Mouse (Mus musculus) stomach, postnatal 0 days (tissue): ENCODE data around the gene Slf2. TPM values are rescaled to one million over a fixed set of nuclear protein-coding genes. Genes with fewer than 3 reads are reported as not detected.

Source experiments
- ATAC-seq: fragments of 200-750 bp; cut with Nextera tagmentation; 2 replicates; pipeline ENCODE4 v1.8.0; 2017; ENCODE audit not compliant: low FRiP score, low TSS enrichment
- DNase-seq: peaks from one replicate; pipeline ENCODE4 v3.0.0-alpha.2; 2016; ENCODE audit warnings: low spot score
- H3K27ac ChIP-seq: fragments of 300-500 bp; sonication (generic); replicated peaks from 2 replicates; pipeline ENCODE4 v1.5.1; 2014; ENCODE audit warnings: mild to moderate bottlenecking, control low read depth
- H3K27me3 ChIP-seq: fragments of 300-500 bp; sonication (generic); 2 replicates; pipeline ENCODE4 v1.6.1; 2014; ENCODE audit warnings: low read length; ENCODE audit not compliant: control insufficient read depth, insufficient read depth
- H3K36me3 ChIP-seq: fragments of 300-500 bp; sonication (generic); 2 replicates; pipeline ENCODE4 v1.6.1; 2014; ENCODE audit warnings: low read length, mixed read lengths; ENCODE audit not compliant: control insufficient read depth, insufficient read depth
- H3K4me1 ChIP-seq: fragments of 300-500 bp; sonication (generic); replicated peaks from 2 replicates; pipeline ENCODE4 v1.6.1; 2014; ENCODE audit warnings: antibody characterized with exemption; ENCODE audit not compliant: control insufficient read depth, insufficient read depth
- H3K4me2 ChIP-seq: fragments of 300-500 bp; sonication (generic); replicated peaks from 2 replicates; pipeline ENCODE4 v1.6.1; 2014; ENCODE audit warnings: low read depth, mild to moderate bottlenecking, control low read depth, moderate library complexity
- H3K4me3 ChIP-seq: fragments of 300-500 bp; sonication (generic); 2 replicates; pipeline ENCODE4 v1.5.1; 2014; ENCODE audit warnings: low read depth, low read length, control low read depth
- H3K9ac ChIP-seq: fragments of 300-500 bp; sonication (generic); 2 replicates; pipeline ENCODE4 v1.6.1; 2014; ENCODE audit warnings: mild to moderate bottlenecking, low read length, control low read depth, mixed read lengths
- H3K9me3 ChIP-seq: fragments of 300-500 bp; sonication (generic); 2 replicates; pipeline ENCODE4 v1.6.1; 2016; ENCODE audit warnings: low read length; ENCODE audit not compliant: control insufficient read depth
- CTCF ChIP-seq: IDR thresholded peaks from 2 replicates; pipeline ENCODE4 v1.5.1; 2016; ENCODE audit warnings: antibody characterized with exemption, low read depth, mild to moderate bottlenecking, moderate library complexity
- EP300 ChIP-seq: optimal IDR thresholded peaks from 2 replicates; pipeline ENCODE3; 2016; ENCODE audit warnings: antibody characterized with exemption
- WGBS: fragments of 180-500 bp; shearing (Covaris S2); extraction: QIAGEN DNeasy Blood & Tissue Kit; methylation state at CpG from one replicate; pipeline ENCODE4 v1.1.7; 2014; 5-methylcytosine and 5-hydroxymethylcytosine counted together
- polyA plus RNA-seq: library from polyadenylated mRNA; unstranded; fragments of >200 nt; fragmentation: Nextera tagmentation; extraction: Ambion mirVana; gene quantifications from 2 replicates; pipeline ENCODE4 v1.2.1, GENCODE M21; 2015

Slf2 gene
- polyA plus RNA-seq, 1 experiment from 2014 or later, result 9.3 TPM

DNA sequence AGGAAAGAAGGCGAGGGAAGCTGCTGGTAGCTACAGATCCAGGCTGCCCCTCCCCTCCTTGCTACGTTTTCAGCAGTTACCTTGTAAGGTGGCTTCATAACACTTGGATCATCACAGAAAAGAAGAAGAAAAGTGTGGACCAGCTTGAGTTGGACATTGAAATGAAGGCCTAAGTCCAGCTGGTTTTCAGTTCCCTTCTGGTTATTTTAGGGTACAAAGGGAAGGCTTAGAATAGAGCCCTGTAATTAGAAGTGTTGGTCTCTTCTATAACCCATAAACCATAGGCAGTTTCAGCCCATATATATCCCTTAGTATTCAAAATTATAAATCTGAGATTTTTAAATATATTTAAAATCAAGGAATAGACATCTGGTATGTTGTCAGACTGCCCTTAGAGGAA lies 49.8 kb downstream of the Slf2 start:
- Histone ChIP-seq H3K36me3 (peaks cover 14% of the 10 kb centered on the region; the same call in 1 of the 2 replicates), H3K4me2 (no peak overlapping the region), H3K4me3 (no peak overlapping the region), H3K9ac (no peak overlapping the region), H3K9me3 (no peaks in the 10 kb centered on the region), H3K4me1 (no peaks in the 10 kb centered on the region), H3K27me3 (no peaks in the 10 kb centered on the region), H3K27ac (no peak overlapping the region)
- 58% methylated on average over 2 of the region's 2 CpGs for WGBS
- ATAC-seq (no peak), DNase-seq (no peak)
- TF ChIP-seq EP300 (no peak), CTCF (no peak)

- no peak overlapping the region for H3K9ac ChIP-seq
- H3K4me3 ChIP-seq, result no peak overlapping the region
- no peak overlapping the region for H3K4me2 ChIP-seq
- 45% methylated on average over 7 of the region's 7 CpGs for WGBS
- no peaks in the 10 kb centered on the region for H3K9me3 ChIP-seq
- TF ChIP-seq CTCF (0 out of 2 replicates have a peak, but pooled peaks have one; percentile 5), EP300 (no peak)
- no peaks in the 10 kb centered on the region for H3K4me1 ChIP-seq
- H3K27ac ChIP-seq, result no peak overlapping the region
- no peaks in the 10 kb centered on the region for H3K27me3 ChIP-seq
- peaks cover 10% of the 10 kb centered on the region; the same call in 1 of the 2 replicates for H3K36me3 ChIP-seq
- ATAC-seq, result no peak
- no peak for DNase-seq
Measured at GRCm38 (mm10) chr19:44982477-44983115, 51.6 kb downstream of the Slf2 start.

- Histone ChIP-seq H3K4me3 (no peak overlapping the region), H3K9ac (no peak overlapping the region), H3K4me1 (no peaks in the 10 kb centered on the region), H3K4me2 (no peak overlapping the region), H3K9me3 (no peaks in the 10 kb centered on the region), H3K27me3 (no peaks in the 10 kb centered on the region), H3K27ac (peak overlapping the region; percentile 49; the same call in 1 of the 2 replicates), H3K36me3 (peaks cover 10% of the 10 kb centered on the region; the same call in 1 of the 2 replicates)
- WGBS, result 86% methylated on average over 6 of the region's 6 CpGs
- DNase-seq, result no peak
- ATAC-seq, result no peak
- TF ChIP-seq EP300 (no peak), CTCF (no peak)
Measured at GRCm38 (mm10) chr19:44983366-44983765, 52.4 kb downstream of the Slf2 start.

DNA sequence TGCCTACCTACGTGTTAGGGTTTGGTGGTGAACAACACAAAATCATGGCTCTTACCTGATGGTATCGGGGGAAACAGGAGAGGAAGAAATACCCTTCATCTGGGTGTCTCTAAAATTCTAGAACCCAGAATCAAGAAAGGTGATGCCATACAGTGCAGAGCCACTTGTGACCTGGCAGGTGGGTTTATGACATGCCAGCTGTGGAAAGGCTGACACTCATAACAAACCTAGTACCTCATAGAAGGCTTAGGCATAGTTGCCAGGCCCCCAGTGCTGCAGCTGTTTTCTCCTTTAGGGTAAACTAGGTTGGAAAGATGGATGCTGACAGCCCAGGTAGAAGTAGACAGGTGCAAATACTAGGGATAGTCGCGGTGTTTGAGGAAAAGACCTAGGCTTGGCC lies 53.5 kb downstream of the Slf2 start:
- no peak overlapping the region for H3K4me2 ChIP-seq
- 94% methylated on average over 4 of the region's 4 CpGs for WGBS
- ATAC-seq (no peak), DNase-seq (no peak)
- H3K27ac ChIP-seq, result no peak overlapping the region
- no peak overlapping the region for H3K4me3 ChIP-seq
- no peaks in the 10 kb centered on the region for H3K27me3 ChIP-seq
- H3K36me3 ChIP-seq, result peaks cover 10% of the 10 kb centered on the region; the same call in 1 of the 2 replicates
- no peak overlapping the region for H3K9ac ChIP-seq
- TF ChIP-seq CTCF (no peak), EP300 (no peak)
- H3K4me1 ChIP-seq, result no peaks in the 10 kb centered on the region
- no peaks in the 10 kb centered on the region for H3K9me3 ChIP-seq

DNA sequence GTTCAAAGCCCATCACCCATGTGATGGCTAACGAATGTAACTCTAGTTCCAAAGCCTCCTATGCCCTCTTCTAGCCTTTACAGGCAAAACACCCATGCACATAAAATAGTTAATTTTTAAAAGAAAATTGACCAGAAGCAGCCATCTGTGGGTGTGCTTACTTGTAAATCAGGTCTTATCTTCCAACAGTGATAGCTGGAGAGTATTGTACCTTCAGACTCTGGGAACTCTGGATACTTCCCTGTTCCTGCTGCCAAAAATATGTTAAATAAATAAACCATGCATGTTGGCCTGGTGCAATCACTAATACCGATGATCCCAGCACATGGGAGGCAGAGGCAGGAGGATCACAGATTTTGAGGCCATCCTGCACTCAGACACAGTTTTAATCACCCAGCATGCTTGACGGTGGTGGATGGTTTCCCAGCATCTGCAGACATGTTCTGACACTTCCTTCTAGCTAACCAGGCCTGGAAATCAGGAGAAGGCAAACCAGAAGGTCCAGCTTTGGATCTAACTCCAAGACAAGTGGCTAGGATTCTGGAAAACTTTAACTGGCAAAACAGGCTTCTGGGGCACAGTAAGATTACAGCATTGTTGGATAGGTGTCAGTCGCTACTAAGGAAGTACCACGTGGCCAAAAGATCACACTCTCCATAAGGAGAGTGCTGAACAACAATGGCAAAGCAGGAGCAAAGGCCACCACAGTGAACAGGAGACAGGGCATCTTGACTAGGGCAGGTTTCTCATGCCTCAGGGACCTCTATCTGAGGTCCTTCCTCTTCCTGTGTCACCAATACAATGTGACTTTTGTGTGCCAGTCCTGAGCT lies 54.4 kb downstream of the Slf2 start:
- DNase-seq, result no peak
- Histone ChIP-seq H3K9me3 (no peaks in the 10 kb centered on the region), H3K36me3 (peaks cover 6% of the 10 kb centered on the region; the same call in 1 of the 2 replicates), H3K4me2 (no peak overlapping the region), H3K4me1 (no peaks in the 10 kb centered on the region; the same call in 1 of the 2 replicates), H3K4me3 (no peak overlapping the region), H3K9ac (no peak overlapping the region), H3K27me3 (no peaks in the 10 kb centered on the region), H3K27ac (peak overlapping the region; percentile 41; the same call in 1 of the 2 replicates)
- no peak for ATAC-seq
- WGBS, result 38% methylated on average over 5 of the region's 5 CpGs
- no peak for TF ChIP-seq CTCF
- peak; percentile 31 for TF ChIP-seq EP300

GRCm38 (mm10) chr19:44987004-44987403 lies 56.1 kb downstream of the Slf2 start:
- H3K9ac ChIP-seq, result no peak overlapping the region
- H3K4me1 ChIP-seq, result no peaks in the 10 kb centered on the region; the same call in 1 of the 2 replicates
- ATAC-seq (no peak), DNase-seq (no peak)
- H3K9me3 ChIP-seq, result no peaks in the 10 kb centered on the region
- peak overlapping the region; percentile 65; the same call in 1 of the 2 replicates for H3K27ac ChIP-seq
- WGBS, result 65% methylated on average over 6 of the region's 6 CpGs
- no peak for TF ChIP-seq CTCF
- no peak for TF ChIP-seq EP300
- no peaks in the 10 kb centered on the region; the same call in 1 of the 2 replicates for H3K36me3 ChIP-seq
- no peak overlapping the region for H3K4me2 ChIP-seq
- H3K4me3 ChIP-seq, result no peak overlapping the region
- H3K27me3 ChIP-seq, result no peaks in the 10 kb centered on the region
